Mouse (Mus musculus) neutrophil, adult 83 days (primary cell): ENCODE measurements around the gene Gm27179. TPM values are rescaled to one million over a fixed set of nuclear protein-coding genes. Genes with fewer than 3 reads are reported as not detected.

ENCODE experiments used
- total RNA-seq, 2 experiments: library from RNA; stranded (reverse); gene quantifications; one replicate each; pipeline ENCODE4 v1.2.4; 2023

Gm27179 gene
- not detected for total RNA-seq

GRCm38 (mm10) chr14:69512449-69512848 is at the start of gene Gm27179:
Gene Gm27179 (minus strand): TSS chr14:69512549.

GRCm38 (mm10) chr14:69555110-69555831 is 42.9 kb upstream of the Gm27179 start, which contains the start of gene Entpd4b:
Gene Entpd4b (plus strand): TSS chr14:69555424.

GRCm38 (mm10) chr14:69503174-69503573 is 9.2 kb downstream of the Gm27179 start, which contains the start of gene Gm16867:
Gene Gm16867 (minus strand): TSS chr14:69503362.

Other genes with a start within 250 kb of the Gm27179 start
- not detected for gene Synb, start 218.2 kb downstream of the Gm27179 start, total RNA-seq
- gene Gm16867, start 9.2 kb downstream of the Gm27179 start, total RNA-seq, result 10 to 100 TPM; 10.3 to 14.0 TPM
- 1 to 10 TPM; 2.2 TPM for gene Entpd4b, start 42.9 kb upstream of the Gm27179 start, total RNA-seq